Mouse (Mus musculus): Measurements from ENCODE around the gene Usp38.

DNA sequence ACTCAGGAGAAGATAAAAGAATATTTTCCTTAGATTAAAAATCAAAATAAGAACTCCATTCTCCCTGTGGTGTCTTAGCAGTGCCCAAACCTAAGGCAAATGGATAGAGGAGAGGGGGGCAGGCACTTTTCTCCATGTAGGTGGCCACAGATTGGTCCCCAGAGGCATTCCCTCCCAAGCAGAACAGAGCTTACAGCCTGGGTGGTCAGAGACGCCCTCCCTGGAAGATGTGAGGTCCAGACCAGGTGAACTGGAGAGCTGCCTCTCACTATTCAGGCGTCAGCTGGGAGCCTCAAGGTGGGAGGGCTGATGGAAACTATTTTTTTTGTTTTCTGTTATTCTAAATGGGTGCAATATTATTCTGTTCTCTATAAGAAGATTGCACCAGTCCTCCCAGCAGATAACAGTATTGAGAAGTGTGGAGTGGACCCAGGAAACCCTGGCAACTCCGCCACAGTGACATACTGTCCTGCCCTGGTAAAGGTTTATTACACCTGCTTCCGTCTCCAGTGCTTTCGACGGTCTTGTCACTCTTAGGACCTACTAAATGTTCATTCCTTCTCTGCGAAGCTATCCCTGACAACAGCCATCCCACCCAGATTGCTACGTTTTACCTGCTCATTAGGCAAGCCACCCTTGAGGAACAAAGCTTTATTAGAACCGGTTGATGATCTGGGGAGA is 55.0 kb downstream of the Usp38 start:
- TF ChIP-seq CTCF (conservative IDR thresholded peaks at IDR 0.05; ENCODE audit: insufficient read depth, insufficient read length, low read depth, low read length) (no peak), POLR2A (IDR thresholded peaks at IDR 0.05; ENCODE audit: low read depth, low read length) (no peak)
